Mouse (Mus musculus) neural tube, embryonic 13.5 days (tissue): ENCODE data around the gene Ryr1. TPM values are rescaled to one million over a fixed set of nuclear protein-coding genes. Genes with fewer than 3 reads are reported as not detected.

Source experiments
- ATAC-seq: fragments of 200-750 bp; cut with Nextera tagmentation; 2 replicates; pipeline ENCODE4 v1.8.0; 2017; ENCODE audit warnings: low read depth, mild to moderate bottlenecking, moderate TSS enrichment, moderate library complexity
- H3K27ac ChIP-seq: fragments of 300-500 bp; sonication (generic); replicated peaks from 2 replicates; pipeline ENCODE4 v1.5.1; 2015; ENCODE audit warnings: moderate library complexity, mild to moderate bottlenecking, inconsistent platforms
- H3K27me3 ChIP-seq: fragments of 300-500 bp; sonication (generic); 2 replicates; pipeline ENCODE4 v1.6.1; 2015; ENCODE audit warnings: mild to moderate bottlenecking, inconsistent platforms
- H3K36me3 ChIP-seq: fragments of 300-500 bp; sonication (generic); 2 replicates; pipeline ENCODE4 v1.6.1; 2015; ENCODE audit warnings: mild to moderate bottlenecking, inconsistent platforms
- H3K4me1 ChIP-seq: fragments of 300-500 bp; sonication (generic); replicated peaks from 2 replicates; pipeline ENCODE4 v1.6.1; 2015; ENCODE audit warnings: inconsistent platforms
- H3K4me2 ChIP-seq: fragments of 300-500 bp; sonication (generic); 2 replicates; pipeline ENCODE4 v1.6.1; 2015; ENCODE audit warnings: inconsistent platforms, mild to moderate bottlenecking, moderate library complexity
- H3K4me3 ChIP-seq: fragments of 300-500 bp; sonication (generic); 2 replicates; pipeline ENCODE4 v1.5.1; 2015; ENCODE audit warnings: mild to moderate bottlenecking, inconsistent platforms
- H3K9ac ChIP-seq: fragments of 300-500 bp; sonication (generic); 2 replicates; pipeline ENCODE4 v1.6.1; 2015; ENCODE audit warnings: moderate library complexity, mild to moderate bottlenecking, inconsistent platforms
- H3K9me3 ChIP-seq: fragments of 300-500 bp; sonication (generic); 2 replicates; pipeline ENCODE4 v1.6.1; 2016; ENCODE audit warnings: inconsistent platforms
- WGBS: fragments of 180-500 bp; shearing (Covaris S2); methylation state at CpG from one replicate; pipeline ENCODE4 v1.1.7; 2015; 5-methylcytosine and 5-hydroxymethylcytosine counted together
- polyA plus RNA-seq: library from polyadenylated mRNA; unstranded; fragments of >200 nt; fragmentation: Nextera tagmentation; extraction: Ambion mirVana; gene quantifications from 2 replicates; pipeline ENCODE4 v1.2.1, GENCODE M21; 2015

Ryr1 gene
- polyA plus RNA-seq, 1 experiment from 2014 or later = 6.3 TPM

DNA sequence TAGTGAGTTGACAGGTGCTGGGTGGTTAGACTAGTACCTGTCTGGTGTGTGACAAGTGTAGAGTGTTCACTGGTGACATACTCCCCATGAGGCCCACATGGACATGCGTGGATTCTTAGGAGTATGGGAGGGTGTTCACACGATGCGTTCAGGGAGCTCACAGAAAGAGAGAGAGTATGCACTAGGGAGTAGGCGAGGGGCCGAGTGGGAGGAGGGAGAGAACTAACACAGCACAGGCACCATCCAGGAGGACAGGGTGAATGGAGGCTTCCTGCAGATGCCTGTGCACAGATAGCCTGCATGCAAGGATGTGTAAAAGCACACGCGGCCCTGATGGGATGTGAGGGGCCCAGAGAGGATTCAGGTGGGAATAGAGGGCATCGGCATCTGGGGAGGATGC lies 102.5 kb downstream of the Ryr1 start:
- Histone ChIP-seq H3K27ac (no peak overlapping the region), H3K4me2 (no peak overlapping the region), H3K27me3 (peaks cover 41% of the 10 kb centered on the region), H3K9ac (no peak overlapping the region), H3K4me3 (no peak overlapping the region), H3K9me3 (no peaks in the 10 kb centered on the region), H3K4me1 (peaks cover 10% of the 10 kb centered on the region), H3K36me3 (no peaks in the 10 kb centered on the region)
- 88% methylated on average over 8 of the region's 8 CpGs for WGBS
- no peak for ATAC-seq

DNA sequence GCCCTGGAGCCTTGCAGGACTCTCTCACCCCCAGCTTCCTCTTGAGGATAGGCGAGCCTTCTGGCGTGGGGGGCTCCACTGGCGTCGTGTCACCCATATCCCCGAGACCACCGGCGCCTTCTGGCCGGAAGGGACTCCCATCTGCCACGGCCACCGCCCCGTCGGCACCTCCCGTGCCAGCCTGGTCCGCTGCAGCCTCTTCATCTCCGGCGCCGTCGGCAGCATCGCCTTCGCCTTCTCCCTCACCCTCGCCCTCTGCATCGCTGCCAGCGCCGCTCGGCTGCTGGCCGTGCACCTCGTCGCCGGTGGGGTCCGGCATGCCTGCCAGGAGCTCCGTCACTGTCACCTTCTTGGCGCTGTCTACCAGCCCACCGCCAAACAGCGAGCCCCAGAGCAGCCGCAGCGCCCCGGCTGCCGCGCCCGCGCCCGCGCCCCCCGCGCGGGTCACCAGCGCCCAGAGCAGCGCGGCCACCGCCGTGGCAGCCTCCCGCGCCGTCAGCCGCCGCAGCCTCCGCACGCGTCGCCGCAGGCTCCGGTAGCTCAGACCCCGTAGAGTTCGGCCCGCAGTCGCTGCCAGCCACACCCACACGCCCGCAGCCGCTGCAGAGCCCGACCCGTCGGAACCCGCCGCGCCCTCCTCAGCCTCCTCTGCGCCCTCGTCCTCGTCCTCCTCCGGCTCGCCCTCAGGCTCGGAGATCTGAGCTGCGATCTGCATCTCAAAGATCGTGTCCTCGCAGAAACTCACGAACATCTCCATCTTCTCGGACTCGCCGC lies 105.3 kb downstream of the Ryr1 start:
- WGBS = 3% methylated on average over 87 of the region's 88 CpGs
- H3K4me2 ChIP-seq = peak overlapping the region; percentile 63
- H3K36me3 ChIP-seq = no peaks in the 10 kb centered on the region
- peaks cover 10% of the 10 kb centered on the region for H3K4me1 ChIP-seq
- ATAC-seq = no peak
- peak overlapping the region; percentile 52; the same call in 1 of the 2 replicates for H3K9ac ChIP-seq
- no peak overlapping the region for H3K27ac ChIP-seq
- H3K27me3 ChIP-seq = peaks cover 52% of the 10 kb centered on the region
- H3K9me3 ChIP-seq = peaks cover 3% of the 10 kb centered on the region
- H3K4me3 ChIP-seq = peak overlapping the region; percentile 42

DNA sequence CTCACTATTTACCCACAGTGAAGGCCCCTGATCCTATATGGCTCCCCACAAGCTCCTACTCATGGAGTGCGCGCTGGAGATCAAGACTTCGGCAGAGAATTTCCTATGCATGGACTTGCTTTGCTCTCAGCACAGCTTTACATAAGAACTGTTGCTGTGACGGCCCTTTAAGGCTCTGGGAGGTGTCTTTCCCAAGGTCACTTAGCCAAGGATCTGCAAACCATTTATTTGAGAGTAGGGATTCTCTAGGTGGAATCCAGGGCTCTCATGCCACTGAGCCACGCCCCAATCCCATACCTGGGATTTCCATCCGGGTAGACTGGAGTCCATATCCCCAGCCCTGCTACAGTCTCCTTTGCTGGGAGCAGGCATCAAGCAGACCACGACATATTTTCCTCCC lies 107.8 kb downstream of the Ryr1 start:
- no peak overlapping the region for H3K4me2 ChIP-seq
- 88% methylated on average over 7 of the region's 7 CpGs for WGBS
- H3K4me3 ChIP-seq = no peak overlapping the region
- no peak overlapping the region for H3K9ac ChIP-seq
- ATAC-seq = no peak
- peaks cover 52% of the 10 kb centered on the region for H3K27me3 ChIP-seq
- peaks cover 10% of the 10 kb centered on the region for H3K4me1 ChIP-seq
- H3K27ac ChIP-seq = no peak overlapping the region
- H3K36me3 ChIP-seq = no peaks in the 10 kb centered on the region
- peaks cover 3% of the 10 kb centered on the region for H3K9me3 ChIP-seq

DNA sequence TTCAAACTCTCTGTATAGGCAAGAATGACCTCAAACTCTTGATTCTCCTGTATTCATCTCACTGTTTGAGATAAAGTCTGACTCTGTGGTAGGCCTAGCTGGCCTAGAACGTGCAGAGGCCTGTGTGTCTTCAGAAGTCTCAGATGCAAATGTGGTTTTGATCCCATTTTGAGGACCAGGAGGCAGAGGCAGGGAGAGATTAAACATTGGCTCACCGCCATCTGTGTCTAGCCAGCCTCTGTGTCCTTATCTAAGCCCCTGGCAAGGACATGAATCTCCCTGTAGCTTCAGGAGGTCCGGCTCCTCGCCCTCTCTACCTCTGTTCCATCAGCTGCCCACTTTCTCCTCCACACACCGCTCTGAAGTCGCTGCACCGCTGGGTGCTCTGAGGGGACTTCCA lies 108.5 kb downstream of the Ryr1 start:
- ATAC-seq = no peak
- Histone ChIP-seq H3K9ac (no peak overlapping the region), H3K4me3 (no peak overlapping the region), H3K36me3 (no peaks in the 10 kb centered on the region), H3K4me2 (no peak overlapping the region), H3K27me3 (peaks cover 51% of the 10 kb centered on the region), H3K9me3 (peaks cover 3% of the 10 kb centered on the region), H3K4me1 (peaks cover 10% of the 10 kb centered on the region), H3K27ac (no peak overlapping the region)
- WGBS = 87% methylated on average over 7 of the region's 7 CpGs

DNA sequence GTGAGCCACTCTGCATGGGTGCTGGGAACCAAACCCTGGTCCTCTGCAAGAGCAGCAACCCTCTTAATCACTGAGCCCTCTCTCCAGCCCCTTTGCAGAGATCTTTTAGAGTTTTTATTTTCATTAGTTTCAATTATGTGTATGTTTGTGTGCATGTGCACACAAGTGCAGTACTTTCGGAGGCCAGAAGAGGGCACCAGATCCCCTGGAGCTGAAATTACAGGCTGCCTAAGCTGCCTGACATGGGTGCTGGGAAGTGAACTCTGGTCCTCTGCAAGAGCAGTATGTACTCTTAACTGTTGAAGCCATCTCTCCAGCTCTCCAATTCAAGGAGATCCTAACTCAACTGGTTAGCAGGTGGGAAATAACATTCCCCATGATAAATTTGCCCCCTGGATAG lies 110.0 kb downstream of the Ryr1 start:
- no peak overlapping the region for H3K4me2 ChIP-seq
- WGBS = 97% methylated on average over 1 of the region's 1 CpGs
- no peak overlapping the region for H3K4me3 ChIP-seq
- no peaks in the 10 kb centered on the region for H3K36me3 ChIP-seq
- ATAC-seq = no peak
- no peak overlapping the region for H3K9ac ChIP-seq
- H3K27me3 ChIP-seq = peaks cover 36% of the 10 kb centered on the region
- H3K27ac ChIP-seq = no peak overlapping the region
- peaks cover 9% of the 10 kb centered on the region for H3K4me1 ChIP-seq
- peaks cover 3% of the 10 kb centered on the region for H3K9me3 ChIP-seq

- Histone ChIP-seq H3K4me2 (no peak overlapping the region), H3K4me3 (no peak overlapping the region), H3K36me3 (no peaks in the 10 kb centered on the region), H3K27ac (no peak overlapping the region), H3K9me3 (no peaks in the 10 kb centered on the region), H3K27me3 (no peaks in the 10 kb centered on the region), H3K4me1 (no peaks in the 10 kb centered on the region), H3K9ac (no peak overlapping the region)
- no peak for ATAC-seq
- 80% methylated on average over 9 of the region's 9 CpGs for WGBS
Observed at GRCm38 (mm10) chr7:29008714-29009113, 116.3 kb downstream of the Ryr1 start.

GRCm38 (mm10) chr7:29008171-29008570 lies 116.8 kb downstream of the Ryr1 start:
- Histone ChIP-seq H3K4me3 (no peak overlapping the region), H3K9ac (no peak overlapping the region), H3K27me3 (no peaks in the 10 kb centered on the region), H3K4me1 (no peaks in the 10 kb centered on the region), H3K36me3 (no peaks in the 10 kb centered on the region), H3K27ac (no peak overlapping the region), H3K9me3 (no peaks in the 10 kb centered on the region), H3K4me2 (no peak overlapping the region)
- no peak for ATAC-seq
- 94% methylated on average over 10 of the region's 10 CpGs for WGBS

- Histone ChIP-seq H3K4me3 (no peak overlapping the region), H3K27me3 (peaks cover 1% of the 10 kb centered on the region), H3K9ac (no peak overlapping the region), H3K4me2 (no peak overlapping the region), H3K9me3 (no peaks in the 10 kb centered on the region), H3K4me1 (no peaks in the 10 kb centered on the region), H3K36me3 (no peaks in the 10 kb centered on the region), H3K27ac (no peak overlapping the region)
- WGBS = 78% methylated on average over 9 of the region's 9 CpGs
- ATAC-seq = no peak
Observed at GRCm38 (mm10) chr7:29007224-29008101, 117.5 kb downstream of the Ryr1 start.

DNA sequence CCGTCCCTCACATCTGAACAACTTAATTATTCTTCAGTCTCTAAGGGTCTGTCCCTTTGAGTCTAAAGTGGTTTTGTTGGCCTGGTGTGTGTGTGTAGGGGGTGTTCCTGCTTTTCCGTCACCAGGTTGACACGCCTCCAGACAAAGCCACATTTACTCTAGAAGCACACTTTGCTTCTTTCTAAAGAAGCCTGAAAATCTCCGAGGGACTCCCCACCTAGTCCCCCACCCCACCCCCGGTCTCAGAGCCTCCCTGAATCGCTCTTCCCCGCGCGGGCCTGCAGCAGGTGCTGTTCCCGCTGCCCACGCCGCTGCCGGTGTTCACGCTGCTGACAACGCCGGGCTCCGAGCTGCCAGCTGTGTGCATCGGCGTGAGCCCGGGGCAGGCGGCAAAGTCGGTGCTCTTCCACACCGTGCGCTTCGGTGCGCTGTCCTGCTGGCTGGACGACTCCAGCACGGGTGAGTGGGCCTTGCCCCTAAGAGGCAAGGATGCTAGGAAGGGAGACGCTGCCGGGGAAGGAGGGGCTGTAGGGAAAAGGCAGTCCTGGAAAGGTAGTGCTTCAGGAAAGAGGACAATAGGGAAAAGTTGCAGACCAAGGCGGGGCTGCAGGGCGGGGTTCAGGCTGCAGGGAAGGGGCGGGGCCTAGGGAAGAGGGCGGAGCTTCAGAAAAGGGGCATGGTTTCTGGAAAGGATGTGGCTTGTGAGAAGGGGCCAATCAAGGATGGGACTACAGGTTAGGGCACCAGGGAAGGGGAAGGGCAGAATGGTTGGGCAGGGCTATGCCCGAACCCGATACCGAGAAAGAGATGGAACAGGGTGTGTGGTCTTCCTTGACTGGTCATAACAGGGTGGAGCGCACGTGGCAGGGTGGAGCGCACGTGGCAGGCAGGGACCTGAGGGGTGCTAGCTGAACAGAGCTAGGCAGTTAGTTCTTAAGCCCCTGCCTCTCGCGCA lies 124.1 kb downstream of the Ryr1 start:
- ATAC-seq = peak; percentile 71
- H3K4me1 ChIP-seq = peaks cover 11% of the 10 kb centered on the region; the same call in 1 of the 2 replicates
- H3K36me3 ChIP-seq = no peaks in the 10 kb centered on the region
- peak overlapping the region; percentile 69 for H3K4me2 ChIP-seq
- H3K27ac ChIP-seq = peak overlapping the region; percentile 34
- H3K9ac ChIP-seq = peak overlapping the region; percentile 71
- WGBS = 6% methylated on average over 43 of the region's 43 CpGs
- peak overlapping the region; percentile 42 for H3K4me3 ChIP-seq
- H3K27me3 ChIP-seq = peaks cover 4% of the 10 kb centered on the region
- no peaks in the 10 kb centered on the region for H3K9me3 ChIP-seq

DNA sequence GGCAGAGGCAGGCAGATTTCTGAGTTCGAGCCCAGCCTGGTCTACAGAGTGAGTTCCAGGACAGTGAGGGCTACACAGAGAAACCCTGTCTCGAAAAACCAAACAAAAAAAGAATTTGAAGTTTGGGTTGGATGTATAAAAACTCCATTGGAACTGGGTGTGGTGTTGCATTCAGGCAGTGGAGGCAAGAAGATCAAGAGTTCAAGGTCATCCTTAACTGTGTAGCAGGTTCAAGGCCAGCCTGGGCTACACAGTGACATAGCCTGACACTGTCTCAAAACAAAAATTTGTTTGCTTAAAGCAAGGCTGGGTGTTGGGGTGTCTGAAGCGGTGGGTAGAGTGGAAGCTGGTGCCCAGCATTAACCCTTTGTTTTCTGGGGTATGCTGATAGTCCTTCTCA lies 131.6 kb downstream of the Ryr1 start:
- H3K4me3 ChIP-seq = no peak overlapping the region
- H3K9me3 ChIP-seq = no peaks in the 10 kb centered on the region
- H3K9ac ChIP-seq = no peak overlapping the region
- no peaks in the 10 kb centered on the region for H3K36me3 ChIP-seq
- no peaks in the 10 kb centered on the region for H3K27me3 ChIP-seq
- 85% methylated on average over 3 of the region's 3 CpGs for WGBS
- no peak for ATAC-seq
- no peak overlapping the region for H3K27ac ChIP-seq
- H3K4me1 ChIP-seq = no peaks in the 10 kb centered on the region
- no peak overlapping the region for H3K4me2 ChIP-seq

DNA sequence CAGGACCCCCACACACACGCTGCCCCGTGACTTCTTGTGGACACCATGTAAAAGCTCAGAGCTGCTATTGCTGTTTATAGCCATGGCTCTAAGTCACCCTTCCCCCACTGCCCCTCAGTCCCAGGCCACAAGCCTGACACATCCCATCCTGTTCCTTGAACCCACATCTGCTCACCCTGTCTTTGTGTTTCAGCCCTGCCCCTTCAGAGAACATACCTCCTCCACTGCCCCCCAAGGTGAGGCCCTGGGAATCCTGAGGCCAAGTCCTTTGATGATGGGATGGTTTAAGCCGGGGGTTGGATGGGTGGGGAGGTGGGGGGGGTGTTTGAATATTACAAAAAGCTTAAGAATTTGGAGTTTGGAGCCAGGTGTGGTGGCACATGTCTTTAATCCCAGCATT lies 132.0 kb downstream of the Ryr1 start:
- H3K9ac ChIP-seq = no peak overlapping the region
- no peak for ATAC-seq
- H3K27ac ChIP-seq = no peak overlapping the region
- no peaks in the 10 kb centered on the region for H3K36me3 ChIP-seq
- H3K9me3 ChIP-seq = no peaks in the 10 kb centered on the region
- no peak overlapping the region for H3K4me2 ChIP-seq
- H3K4me3 ChIP-seq = no peak overlapping the region
- WGBS = 87% methylated on average over 3 of the region's 3 CpGs
- no peaks in the 10 kb centered on the region for H3K27me3 ChIP-seq
- H3K4me1 ChIP-seq = no peaks in the 10 kb centered on the region
